Mouse (Mus musculus) liver, postnatal 0 days (tissue): Measurements from ENCODE around the gene Cdc42bpa. TPM values are rescaled to one million over a fixed set of nuclear protein-coding genes. Genes with fewer than 3 reads are reported as not detected.

Experiments
- ATAC-seq: fragments of 200-750 bp; cut with Nextera tagmentation; 2 replicates; pipeline ENCODE4 v1.8.0; 2017; ENCODE audit warnings: mild to moderate bottlenecking, moderate library complexity
- DNase-seq: peaks from one replicate; pipeline ENCODE4 v3.0.0-alpha.2; 2016
- H3K27ac ChIP-seq: fragments of 300-500 bp; sonication (generic); 2 replicates; pipeline ENCODE4 v1.5.1; 2014; ENCODE audit warnings: antibody characterized with exemption, moderate library complexity, mild to moderate bottlenecking, low read depth
- H3K27me3 ChIP-seq: fragments of 300-500 bp; sonication (generic); 2 replicates; pipeline ENCODE4 v1.6.1; 2014; ENCODE audit warnings: low read length, control low read depth, mixed read lengths; ENCODE audit not compliant: insufficient read depth
- H3K36me3 ChIP-seq: fragments of 300-500 bp; sonication (generic); replicated peaks from 2 replicates; pipeline ENCODE4 v1.6.1; 2014; ENCODE audit warnings: mild to moderate bottlenecking, control low read depth, low read length, moderate library complexity, mixed read lengths; ENCODE audit not compliant: insufficient read depth
- H3K4me1 ChIP-seq: fragments of 300-500 bp; sonication (generic); 2 replicates; pipeline ENCODE4 v1.6.1; 2014; ENCODE audit warnings: antibody characterized with exemption, mild to moderate bottlenecking, control low read depth; ENCODE audit not compliant: insufficient read depth
- H3K4me2 ChIP-seq: fragments of 300-500 bp; sonication (generic); 2 replicates; pipeline ENCODE4 v1.6.1; 2014; ENCODE audit warnings: low read depth, mild to moderate bottlenecking, low read length, moderate library complexity, mixed read lengths
- H3K4me3 ChIP-seq: fragments of 300-500 bp; sonication (generic); 2 replicates; pipeline ENCODE4 v1.5.1; 2014; ENCODE audit warnings: low read depth, low read length
- H3K9ac ChIP-seq: fragments of 300-500 bp; sonication (generic); replicated peaks from 2 replicates; pipeline ENCODE4 v1.6.1; 2014; ENCODE audit warnings: mild to moderate bottlenecking, moderate library complexity
- H3K9me3 ChIP-seq: fragments of 300-500 bp; sonication (generic); 2 replicates; pipeline ENCODE4 v1.6.1; 2016; ENCODE audit warnings: mild to moderate bottlenecking, control low read depth, low read length, mixed read lengths
- CTCF ChIP-seq: sonication (generic); IDR thresholded peaks from 2 replicates; pipeline ENCODE4 v1.5.1; 2016; ENCODE audit warnings: antibody characterized with exemption, low read depth
- EP300 ChIP-seq: IDR thresholded peaks from 2 replicates; pipeline ENCODE4 v1.6.1; 2016; ENCODE audit warnings: antibody characterized with exemption, low read depth, mild to moderate bottlenecking
- WGBS: fragments of 180-500 bp; shearing (Covaris S2); extraction: QIAGEN DNeasy Blood & Tissue Kit; methylation state at CpG from one replicate; pipeline ENCODE4 v1.1.7; 2014; ENCODE audit not compliant: insufficient replicate concordance; 5-methylcytosine and 5-hydroxymethylcytosine counted together
- polyA plus RNA-seq: library from polyadenylated mRNA; unstranded; fragments of >200 nt; fragmentation: Nextera tagmentation; extraction: Ambion mirVana; gene quantifications from 2 replicates; pipeline ENCODE4 v1.2.1, GENCODE M21; 2015

Gene Cdc42bpa
- polyA plus RNA-seq, 1 experiment from 2014 or later, result 3.5 TPM

DNA sequence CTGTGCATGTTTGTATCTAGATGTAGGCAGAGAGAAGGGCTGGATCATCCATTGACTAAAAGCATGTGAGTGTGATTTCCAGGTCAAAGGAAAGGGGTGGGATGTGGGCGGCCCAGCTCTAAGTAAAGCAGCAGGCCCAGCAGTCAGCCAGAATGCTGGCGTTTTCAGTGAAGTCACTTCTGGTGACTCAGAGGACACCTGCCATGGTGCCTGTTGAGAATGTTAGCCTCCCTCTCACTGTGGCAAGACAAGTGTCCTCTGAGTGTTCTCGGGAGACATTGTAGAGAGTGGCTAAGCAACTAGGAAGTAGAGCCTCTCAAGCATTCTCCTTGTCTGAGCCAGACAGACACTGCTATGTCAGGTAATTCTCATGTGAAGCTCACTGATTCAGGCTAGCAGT is 144.3 kb downstream of the Cdc42bpa start:
- Histone ChIP-seq H3K4me1 (no peaks in the 10 kb centered on the region), H3K9me3 (no peaks in the 10 kb centered on the region), H3K36me3 (no peaks in the 10 kb centered on the region; the same call in 1 of the 2 replicates), H3K27ac (no peak overlapping the region), H3K9ac (no peak overlapping the region), H3K4me3 (no peak overlapping the region), H3K4me2 (no peak overlapping the region), H3K27me3 (no peaks in the 10 kb centered on the region)
- TF ChIP-seq EP300 (no peak), CTCF (no peak)
- ATAC-seq (no peak), DNase-seq (no peak)
- WGBS, result 82% methylated on average over 3 of the region's 3 CpGs

DNA sequence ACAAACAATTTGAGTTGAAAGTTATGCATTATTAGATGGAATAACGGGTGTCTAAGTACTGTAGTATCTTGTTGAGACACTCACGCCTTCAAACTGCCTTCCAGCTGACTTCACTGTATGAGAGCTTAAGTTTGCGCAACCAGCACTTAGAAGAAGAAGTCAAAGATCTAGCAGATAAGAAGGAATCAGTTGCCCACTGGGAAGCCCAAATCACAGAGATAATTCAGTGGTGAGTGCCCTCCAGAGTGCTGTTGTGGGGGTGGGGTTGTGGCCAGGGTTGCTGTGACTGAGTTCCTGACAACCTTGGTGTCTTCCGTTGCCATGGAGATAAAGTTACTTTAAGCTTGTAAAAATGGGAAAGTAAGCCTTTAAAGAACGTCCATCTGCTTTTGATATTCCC is 148.8 kb downstream of the Cdc42bpa start:
- H3K27ac ChIP-seq, result no peak overlapping the region
- no peaks in the 10 kb centered on the region for H3K36me3 ChIP-seq
- TF ChIP-seq EP300 (no peak), CTCF (no peak)
- H3K4me2 ChIP-seq, result no peak overlapping the region
- DNase-seq, result no peak
- no peak overlapping the region for H3K9ac ChIP-seq
- H3K9me3 ChIP-seq, result no peaks in the 10 kb centered on the region
- no peaks in the 10 kb centered on the region for H3K27me3 ChIP-seq
- no peak for ATAC-seq
- H3K4me3 ChIP-seq, result no peak overlapping the region
- no peaks in the 10 kb centered on the region for H3K4me1 ChIP-seq
- WGBS, result 50% methylated on average over 5 of the region's 5 CpGs

DNA sequence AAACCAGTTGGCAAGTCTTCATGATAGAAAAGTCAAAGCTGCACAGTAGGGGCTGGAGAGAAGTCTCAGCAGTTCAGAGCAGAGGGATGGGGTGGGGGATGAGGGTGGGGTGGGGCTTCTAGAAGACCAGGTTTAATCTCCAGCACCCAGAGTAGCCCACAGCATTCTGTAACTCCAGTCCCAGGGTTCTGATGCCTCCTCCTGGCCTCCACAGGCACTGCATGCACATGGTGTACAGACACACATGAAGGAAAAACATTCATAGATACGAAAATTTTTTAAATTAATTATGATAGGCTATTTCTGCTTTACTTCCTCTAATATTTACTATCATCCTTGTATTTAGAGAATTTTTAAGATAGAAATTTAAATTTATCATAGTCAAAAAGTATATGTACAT is 156.3 kb downstream of the Cdc42bpa start:
- ATAC-seq (no peak), DNase-seq (peak; percentile 43)
- H3K36me3 ChIP-seq, result no peaks in the 10 kb centered on the region
- no peak for TF ChIP-seq EP300
- peak; percentile 66 for TF ChIP-seq CTCF
- H3K27me3 ChIP-seq, result no peaks in the 10 kb centered on the region
- H3K9ac ChIP-seq, result no peak overlapping the region
- H3K27ac ChIP-seq, result no peak overlapping the region
- H3K9me3 ChIP-seq, result no peaks in the 10 kb centered on the region
- H3K4me3 ChIP-seq, result no peak overlapping the region
- WGBS, result 78% methylated on average over 1 of the region's 1 CpGs
- no peaks in the 10 kb centered on the region for H3K4me1 ChIP-seq
- no peak overlapping the region for H3K4me2 ChIP-seq

DNA sequence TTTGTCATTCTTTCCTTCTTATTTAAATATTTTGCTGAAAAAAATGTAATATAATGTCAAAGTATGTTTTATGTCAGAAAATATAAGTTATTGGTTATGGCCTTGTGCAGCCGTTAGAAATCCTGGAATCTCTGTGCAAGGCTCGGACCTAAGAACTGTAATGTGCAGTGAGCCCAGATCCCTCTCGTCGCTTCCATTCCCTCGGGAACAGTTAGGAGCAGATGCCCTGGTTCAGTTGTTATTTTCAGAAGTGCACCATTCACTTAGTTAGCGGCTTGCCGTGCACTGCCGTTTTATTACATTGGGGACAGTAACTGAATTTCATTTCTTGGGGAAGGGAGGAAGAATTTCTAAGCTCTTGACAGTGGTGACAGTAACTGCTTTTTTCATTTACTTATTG is 158.0 kb downstream of the Cdc42bpa start:
- Histone ChIP-seq H3K27me3 (no peaks in the 10 kb centered on the region), H3K4me3 (no peak overlapping the region), H3K9me3 (no peaks in the 10 kb centered on the region), H3K27ac (no peak overlapping the region), H3K4me1 (no peaks in the 10 kb centered on the region), H3K36me3 (no peaks in the 10 kb centered on the region), H3K9ac (no peak overlapping the region), H3K4me2 (no peak overlapping the region)
- ATAC-seq (no peak), DNase-seq (no peak)
- TF ChIP-seq EP300 (no peak), CTCF (no peak)
- WGBS, result 91% methylated on average over 8 of the region's 8 CpGs

DNA sequence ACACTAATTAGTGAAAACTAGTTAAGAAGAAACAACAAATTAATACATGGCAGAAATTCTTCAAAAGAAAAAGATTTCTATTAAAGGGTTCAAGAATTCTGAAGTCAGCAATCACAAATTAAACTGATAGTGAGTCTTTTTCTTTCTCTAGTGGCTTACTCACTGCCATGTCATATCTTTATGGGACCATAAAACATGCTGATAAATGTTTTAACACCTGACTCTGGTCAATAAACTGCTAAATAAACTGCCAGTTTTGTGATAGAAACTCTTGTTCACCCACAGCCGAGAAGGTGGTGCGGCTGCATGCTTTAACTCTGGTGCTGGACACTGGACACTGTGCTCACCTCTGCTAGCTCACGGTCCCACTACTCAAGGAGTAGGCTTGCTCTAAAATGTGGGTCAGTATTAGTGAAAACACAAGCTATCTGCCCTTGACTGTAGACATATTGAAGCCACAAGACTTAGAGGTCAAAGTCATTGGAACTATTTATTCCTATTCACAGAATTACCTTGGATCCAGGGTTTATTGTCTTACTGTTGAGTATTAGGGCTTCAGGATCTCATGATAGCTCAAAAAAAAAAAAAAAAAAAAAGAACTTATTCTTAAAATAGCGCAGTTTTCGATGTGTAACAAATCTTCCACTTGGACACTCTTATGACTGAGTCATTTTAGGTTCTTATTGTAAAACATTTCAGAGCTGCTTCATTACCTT is 168.0 kb downstream of the Cdc42bpa start:
- H3K4me3 ChIP-seq, result no peak overlapping the region
- H3K9ac ChIP-seq, result no peak overlapping the region
- no peak overlapping the region for H3K27ac ChIP-seq
- WGBS, result 93% methylated on average over 5 of the region's 5 CpGs
- DNase-seq (no peak), ATAC-seq (no peak)
- TF ChIP-seq CTCF (no peak), EP300 (no peak)
- no peaks in the 10 kb centered on the region for H3K36me3 ChIP-seq
- H3K4me1 ChIP-seq, result no peaks in the 10 kb centered on the region
- H3K4me2 ChIP-seq, result no peak overlapping the region
- no peaks in the 10 kb centered on the region for H3K9me3 ChIP-seq
- no peaks in the 10 kb centered on the region for H3K27me3 ChIP-seq

DNA sequence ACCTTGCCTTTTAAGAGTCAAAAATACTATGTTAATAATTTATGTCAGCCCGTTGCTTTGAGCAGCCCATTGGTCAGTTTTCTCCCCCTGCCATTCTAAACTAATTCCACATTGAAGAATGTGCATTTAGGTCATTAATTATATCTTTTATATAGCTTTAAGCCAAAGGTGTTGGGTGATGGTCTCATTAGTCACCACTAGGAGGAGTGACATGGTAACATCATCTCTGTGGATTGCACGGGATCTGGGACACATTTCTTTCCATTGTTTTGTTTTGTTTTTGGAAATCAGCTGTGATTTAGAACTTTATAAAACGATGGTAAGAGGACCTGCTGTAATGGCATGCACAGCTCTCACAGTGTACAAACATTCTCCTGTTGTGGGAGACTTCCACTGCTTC is 171.1 kb downstream of the Cdc42bpa start:
- Histone ChIP-seq H3K4me2 (no peak overlapping the region), H3K9ac (no peak overlapping the region), H3K9me3 (no peaks in the 10 kb centered on the region), H3K4me3 (no peak overlapping the region), H3K36me3 (0 out of 2 replicates have a peak, but pooled peaks cover 2% of the 10 kb centered on the region), H3K27me3 (no peaks in the 10 kb centered on the region), H3K4me1 (no peaks in the 10 kb centered on the region), H3K27ac (no peak overlapping the region)
- 58% methylated on average over 3 of the region's 3 CpGs for WGBS
- DNase-seq (no peak), ATAC-seq (no peak)
- no peak for TF ChIP-seq EP300
- peak; percentile 53 for TF ChIP-seq CTCF
